Mouse (Mus musculus): Measurements from ENCODE around the gene Zfp992.
"Not testable (repeated sequence)": the region's sequence is repeated elsewhere in the genome, so short reads cannot be mapped to it uniquely, and the experiment has no call there.

The Zfp992 gene

GRCm38 (mm10) chr4:146474716-146475676 lies 26.2 kb downstream of the Zfp992 start:
- not testable (repeated sequence) for DNase-seq (ENCODE audit: low spot score)

GRCm38 (mm10) chr4:146476260-146476659 lies 27.4 kb downstream of the Zfp992 start:
- not testable (repeated sequence) for DNase-seq (ENCODE audit: low spot score)

- not testable (repeated sequence) for DNase-seq (ENCODE audit: low spot score)
These were observed 28.1 kb downstream of the Zfp992 start for GRCm38 (mm10) chr4:146476959-146477358.

GRCm38 (mm10) chr4:146480376-146481096 lies 31.7 kb downstream of the Zfp992 start:
- not testable (repeated sequence) for DNase-seq (ENCODE audit: low spot score)

GRCm38 (mm10) chr4:146482546-146482945 lies 33.7 kb downstream of the Zfp992 start:
- not testable (repeated sequence) for DNase-seq (ENCODE audit: low spot score)

GRCm38 (mm10) chr4:146483571-146484280 lies 34.9 kb downstream of the Zfp992 start:
- DNase-seq (ENCODE audit: low spot score) = not testable (repeated sequence)

- not testable (repeated sequence) for DNase-seq (ENCODE audit: low spot score)
These were observed 35.9 kb downstream of the Zfp992 start for GRCm38 (mm10) chr4:146484676-146485075.

GRCm38 (mm10) chr4:146485183-146485939 lies 36.5 kb downstream of the Zfp992 start:
- not testable (repeated sequence) for DNase-seq (ENCODE audit: low spot score)

GRCm38 (mm10) chr4:146486753-146487152 lies 37.9 kb downstream of the Zfp992 start:
- DNase-seq (ENCODE audit: low spot score) = not testable (repeated sequence)

GRCm38 (mm10) chr4:146489196-146489595 lies 40.4 kb downstream of the Zfp992 start:
- not testable (repeated sequence) for DNase-seq (ENCODE audit: low spot score)

GRCm38 (mm10) chr4:146491993-146492392 lies 43.2 kb downstream of the Zfp992 start:
- not testable (repeated sequence) for DNase-seq (ENCODE audit: low spot score)

- no peak for DNase-seq (ENCODE audit: low spot score)
These were observed 43.6 kb downstream of the Zfp992 start for GRCm38 (mm10) chr4:146492439-146492838.

GRCm38 (mm10) chr4:146492851-146493250 lies 44.0 kb downstream of the Zfp992 start:
- DNase-seq (ENCODE audit: low spot score) = no peak

- not testable (repeated sequence) for DNase-seq (ENCODE audit: low spot score)
These were observed 44.6 kb downstream of the Zfp992 start for GRCm38 (mm10) chr4:146493319-146493907.

GRCm38 (mm10) chr4:146494980-146495379 lies 46.2 kb downstream of the Zfp992 start:
- no peak for DNase-seq (ENCODE audit: low spot score)

- not testable (repeated sequence) for DNase-seq (ENCODE audit: low spot score)
These were observed 49.0 kb downstream of the Zfp992 start for GRCm38 (mm10) chr4:146497695-146498275.

- not testable (repeated sequence) for DNase-seq (ENCODE audit: low spot score)
These were observed 52.9 kb downstream of the Zfp992 start, which contains the start of gene Zfp981 for GRCm38 (mm10) chr4:146501727-146502126. Gene Zfp981, plus strand, starts transcription at chr4:146502027.

- not testable (repeated sequence) for DNase-seq (ENCODE audit: low spot score)
These were observed 60.2 kb downstream of the Zfp992 start for GRCm38 (mm10) chr4:146509029-146509428.

GRCm38 (mm10) chr4:146511871-146512270 lies 63.0 kb downstream of the Zfp992 start:
- not testable (repeated sequence) for DNase-seq (ENCODE audit: low spot score)

GRCm38 (mm10) chr4:146516474-146516873 lies 67.7 kb downstream of the Zfp992 start:
- DNase-seq (ENCODE audit: low spot score) = no peak

Data from left cerebral cortex, adult 11 months (tissue).